Comparison of ENCODE assay signal across 13 mouse cellular contexts in genomic region chr9:48558637-48559036, GRCm38 (mm10). TPM values are rescaled to one million over a fixed set of nuclear protein-coding genes. Genes with fewer than 3 reads are reported as not detected.
DNase-seq lines count a peak whose midpoint lies in the region; ATAC-seq lines count a peak whose summit lies in the region.
"Had no signal": no experiment of that assay in that cellular context is flagged by ENCODE, and none has a peak within 500 bp of the region (broad histone marks: within the 10 kb centered on the region; RNA-seq: fewer than 3 reads in every experiment).

No protein-coding gene starts in this region.

- no peak overlapping the region for H3K4me3 ChIP-seq in macrophage (ENCODE audit: inconsistent target)
- no peak overlapping the region for H3K4me3 ChIP-seq in forebrain, embryonic 15.5 days
- H3K4me3 ChIP-seq: liver, embryonic 15.5 days; neural tube, embryonic 12.5 days; stomach, embryonic 15.5 days had no signal

- no peak overlapping the region for H3K4me2 ChIP-seq in forebrain, embryonic 15.5 days (replicated peaks)
- H3K4me2 ChIP-seq: liver, embryonic 15.5 days; neural tube, embryonic 12.5 days; stomach, embryonic 15.5 days had no signal

- no peaks in the 10 kb centered on the region for H3K4me1 ChIP-seq in forebrain, embryonic 15.5 days
- H3K4me1 ChIP-seq: liver, embryonic 15.5 days; neural tube, embryonic 12.5 days; stomach, embryonic 15.5 days had no signal

- no peak for ATAC-seq in forebrain, embryonic 15.5 days (replicated peaks)

- no peaks in the 10 kb centered on the region for H3K79me2 ChIP-seq in macrophage (ENCODE audit: inconsistent target)

- H3K27me3 ChIP-seq in forebrain, embryonic 15.5 days = no peaks in the 10 kb centered on the region
- H3K27me3 ChIP-seq: liver, embryonic 15.5 days; neural tube, embryonic 12.5 days; stomach, embryonic 15.5 days had no signal

- H3K36me3 ChIP-seq in macrophage (ENCODE audit: inconsistent target) = no peaks in the 10 kb centered on the region
- no peaks in the 10 kb centered on the region for H3K36me3 ChIP-seq in forebrain, embryonic 15.5 days
- H3K36me3 ChIP-seq: liver, embryonic 15.5 days; neural tube, embryonic 12.5 days; stomach, embryonic 15.5 days had no signal

- H3K9ac ChIP-seq in forebrain, embryonic 15.5 days (replicated peaks) = no peak overlapping the region
- H3K9ac ChIP-seq: liver, embryonic 15.5 days; neural tube, embryonic 12.5 days; stomach, embryonic 15.5 days had no signal

- H3K27ac ChIP-seq in macrophage = peak overlapping the region; percentile 73
- no peak overlapping the region for H3K27ac ChIP-seq in forebrain, embryonic 15.5 days (replicated peaks)
- H3K27ac ChIP-seq: liver, embryonic 15.5 days; neural tube, embryonic 12.5 days; stomach, embryonic 15.5 days had no signal

- no peaks in the 10 kb centered on the region for H3K9me3 ChIP-seq in forebrain, embryonic 15.5 days
- H3K9me3 ChIP-seq: liver, embryonic 15.5 days; neural tube, embryonic 12.5 days; stomach, embryonic 15.5 days had no signal

- peak; percentile 9 for DNase-seq in kidney, adult 9 months
- DNase-seq in kidney, adult 11 months = no peak
- peak; percentile 90 for DNase-seq in MEL-GATA-1-ER (ENCODE audit: extremely low read depth, low read depth)
- DNase-seq in thymus, postnatal 0 days (ENCODE audit: low spot score) = peak; percentile 78
- DNase-seq in cerebellum, adult 9-11 months = no peak
- DNase-seq in cerebellum, postnatal 25 days = no peak
- DNase-seq: gastrocnemius, postnatal 36 days; layer of hippocampus, postnatal 36 days had no signal

- 9% methylated on average over 4 of the region's 4 CpGs for WGBS in macrophage (ENCODE audit: missing documents)
- WGBS in forebrain, embryonic 15.5 days = 76% methylated on average over 4 of the region's 4 CpGs

RNA-seq across cellular contexts. Expression of gene Nnmt, which starts 46.3 kb away (rescaled TPM):
- 1 to 10 TPM in 1 of 26 experiments, not detected in 25; 1.4 TPM for total RNA-seq in macrophage (2018; cell fraction: chromatin; rRNA removed)
- not detected for total RNA-seq in macrophage (2018; cell fraction: cytosol; rRNA removed)
- total RNA-seq in macrophage (2018; cell fraction: nucleus; rRNA removed) = 1 to 10 TPM in 1 of 26 experiments, not detected in 25; 1.2 TPM
- not detected in 3 replicates for polyA plus RNA-seq in macrophage (2018)
- polyA plus RNA-seq in thymus, postnatal 0 days (2015; fragmentation: Nextera tagmentation; extraction: Ambion mirVana) = 1.7 and 2.2 TPM in 2 replicates
- polyA plus RNA-seq in forebrain, embryonic 15.5 days (2015; fragmentation: Nextera tagmentation; extraction: Ambion mirVana) = 0.42 and 0.74 TPM in 2 replicates

Comparison
In these comparisons a context has a peak if more than half of its experiments do, and no peak if none do; other contexts are left out.
1. DNase-seq: peak in kidney, adult 9 months (single experiment), MEL-GATA-1-ER (single experiment) and thymus, postnatal 0 days (single experiment); none in kidney, adult 11 months (single experiment), cerebellum, adult 9-11 months (single experiment) and cerebellum, postnatal 25 days (0 of 2).